Mouse (Mus musculus) layer of hippocampus, adult 2 months (tissue): ENCODE measurements around the gene Lats1. TPM values are rescaled to one million over a fixed set of nuclear protein-coding genes. Genes with fewer than 3 reads are reported as not detected.

Experiments used
- DNase-seq, 2 experiments: peaks; one replicate each; pipeline ENCODE4 v3.0.0; 2022; ENCODE audit warnings: low spot score in 2 of 2
- H3K27ac ChIP-seq: fragments of 200-600 bp; 2 replicates; pipeline ENCODE4 v1.8.1; 2022
- H3K4me3 ChIP-seq: fragments of 200-600 bp; 2 replicates; pipeline ENCODE4 v1.8.1; 2022; ENCODE audit warnings: mild to moderate bottlenecking
- CTCF ChIP-seq: fragments of 200-600 bp; conservative IDR thresholded peaks from 2 replicates; pipeline ENCODE4 v1.8.1; 2022; ENCODE audit warnings: antibody characterized with exemption, mild to moderate bottlenecking, moderate library complexity
- total RNA-seq, 2 experiments: library from RNA; stranded (reverse); gene quantifications; 2 replicates each; pipeline ENCODE4 v1.2.3; 2021

The Lats1 gene
- total RNA-seq, 2 experiments from 2014 or later = 32.6 to 35.8 TPM

- no peak for TF ChIP-seq CTCF
- Histone ChIP-seq H3K27ac (no peak overlapping the region), H3K4me3 (no peak overlapping the region)
- DNase-seq = no peak
Measured at GRCm38 (mm10) chr10:7748752-7749151, 67.7 kb downstream of the Lats1 start.

GRCm38 (mm10) chr10:7757544-7757943, 76.5 kb downstream of the Lats1 start:
- Histone ChIP-seq H3K27ac (no peak overlapping the region), H3K4me3 (no peak overlapping the region)
- no peak for DNase-seq
- no peak for TF ChIP-seq CTCF

Other genes starting within 250 kb of the Lats1 start
- under 1 TPM; 0.08 to 0.42 TPM for gene Ulbp1, start 207.6 kb upstream of the Lats1 start, total RNA-seq
- 100 to 1,000 TPM; 197 to 200 TPM for gene Lrp11, start 91.4 kb upstream of the Lats1 start, total RNA-seq
- 1 to 10 TPM; 5.8 to 8.2 TPM for gene Nup43, start 13.7 kb upstream of the Lats1 start, total RNA-seq
- gene Pcmt1, start 78 bp upstream of the Lats1 start, total RNA-seq = 100 to 1,000 TPM; 151 to 162 TPM
- 10 to 100 TPM; 16.6 to 18.3 TPM for gene Katna1, start 44.8 kb downstream of the Lats1 start, total RNA-seq
- 10 to 100 TPM; 21.4 to 22.1 TPM for gene Ginm1, start 111.6 kb downstream of the Lats1 start, total RNA-seq
- 10 to 100 TPM; 36.3 to 38.3 TPM for gene Ppil4, start 111.7 kb downstream of the Lats1 start, total RNA-seq
- under 1 TPM in 1 of 2 experiments, not detected in 1; 0.10 TPM for gene Zc3h12d, start 151.3 kb downstream of the Lats1 start, total RNA-seq